Mouse (Mus musculus) cerebellum, adult (tissue): Measurements from ENCODE around the gene 6820408C15Rik.
A peak's percentile ranks its signal among the peaks of the same experiment; 100 is the strongest.

ENCODE experiments used
- ATAC-seq: cut with Nextera tagmentation; 2 replicates; pipeline ENCODE4 v1.9.2; 2017; ENCODE audit warnings: mild to moderate bottlenecking, moderate library complexity, mixed read lengths; ENCODE audit not compliant: insufficient number of reproducible peaks, low FRiP score, low TSS enrichment

Gene 6820408C15Rik

GRCm38 (mm10) chr2:152415287-152415686, at the start of gene 6820408C15Rik:
Gene 6820408C15Rik (plus strand): TSS chr2:152415587.
- no peak for ATAC-seq

GRCm38 (mm10) chr2:152367917-152368316, 47.5 kb upstream of the 6820408C15Rik start:
- ATAC-seq: no peak

DNA sequence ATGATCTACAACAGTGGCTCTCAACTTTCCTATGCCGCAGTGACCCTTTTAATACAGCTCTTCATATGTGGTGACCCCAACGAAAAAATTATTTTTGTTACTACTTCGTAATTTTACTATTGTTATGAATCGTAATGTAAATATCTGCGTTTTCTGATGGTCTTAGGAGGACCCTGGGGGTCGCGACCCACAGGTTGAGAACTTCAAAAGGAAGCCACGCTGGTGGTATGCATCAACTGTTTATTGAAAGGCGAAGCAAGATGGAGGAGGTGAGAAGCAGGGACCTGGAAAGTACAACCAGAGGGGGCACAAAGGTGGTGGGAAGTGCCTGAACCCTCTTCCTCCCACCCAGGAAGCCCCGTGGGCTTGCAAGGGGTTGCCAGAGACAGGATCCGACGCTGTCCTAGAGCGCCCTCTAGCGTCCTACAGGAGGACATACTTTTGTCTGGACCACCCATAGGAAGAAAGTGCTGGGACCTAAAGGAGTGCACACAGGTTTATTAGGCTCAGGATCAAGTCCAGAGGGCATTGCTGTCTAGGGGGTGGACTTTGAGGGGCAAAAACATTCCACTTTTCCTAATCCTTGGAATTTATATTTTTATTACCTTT, 46.8 kb upstream of the 6820408C15Rik start:
- 0 out of 2 replicates have a peak, but pooled peaks have one; percentile 45 for ATAC-seq

GRCm38 (mm10) chr2:152372104-152372503, 43.3 kb upstream of the 6820408C15Rik start:
- no peak for ATAC-seq

DNA sequence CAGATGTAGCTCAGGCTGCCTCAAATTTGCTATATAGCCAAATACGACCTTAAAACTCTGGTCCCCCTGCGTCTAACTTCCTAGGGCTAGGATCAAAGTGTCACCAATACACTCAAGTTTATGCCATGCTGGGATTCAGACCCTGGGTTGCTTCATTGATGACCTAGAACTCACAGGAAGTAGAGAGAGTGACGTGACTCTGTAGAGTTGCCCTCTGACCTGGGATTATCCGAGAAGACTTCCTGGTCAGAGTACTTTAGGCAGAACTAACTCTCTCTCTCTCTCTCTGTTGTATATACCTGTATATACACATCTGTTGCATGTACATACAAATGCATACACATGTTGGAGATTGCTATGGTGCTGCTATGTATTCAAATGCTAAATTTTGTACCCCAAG, 42.7 kb upstream of the 6820408C15Rik start:
- no peak for ATAC-seq

DNA sequence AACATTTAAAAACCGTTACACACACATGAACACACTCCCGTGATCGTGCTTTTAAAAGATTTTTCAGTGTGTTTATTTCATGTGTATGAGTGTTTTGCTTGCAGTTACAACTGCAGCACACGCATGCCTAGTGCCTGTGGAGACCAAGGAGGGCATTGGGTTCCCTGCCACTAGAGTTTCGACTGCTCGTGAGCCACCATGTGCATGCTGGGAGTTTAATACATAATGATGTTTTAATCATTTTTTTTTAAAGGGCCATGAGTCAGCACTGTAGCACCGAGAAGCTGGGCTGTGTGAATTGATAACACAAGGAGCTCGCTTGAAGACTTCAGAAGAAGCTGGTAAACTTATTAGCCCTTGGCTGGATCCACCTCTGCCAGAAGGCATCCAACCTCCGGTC, 41.8 kb upstream of the 6820408C15Rik start:
- no peak for ATAC-seq

- 0 out of 2 replicates have a peak, but pooled peaks have one; percentile 45 for ATAC-seq
Observed at GRCm38 (mm10) chr2:152375652-152376344, 39.6 kb upstream of the 6820408C15Rik start.

DNA sequence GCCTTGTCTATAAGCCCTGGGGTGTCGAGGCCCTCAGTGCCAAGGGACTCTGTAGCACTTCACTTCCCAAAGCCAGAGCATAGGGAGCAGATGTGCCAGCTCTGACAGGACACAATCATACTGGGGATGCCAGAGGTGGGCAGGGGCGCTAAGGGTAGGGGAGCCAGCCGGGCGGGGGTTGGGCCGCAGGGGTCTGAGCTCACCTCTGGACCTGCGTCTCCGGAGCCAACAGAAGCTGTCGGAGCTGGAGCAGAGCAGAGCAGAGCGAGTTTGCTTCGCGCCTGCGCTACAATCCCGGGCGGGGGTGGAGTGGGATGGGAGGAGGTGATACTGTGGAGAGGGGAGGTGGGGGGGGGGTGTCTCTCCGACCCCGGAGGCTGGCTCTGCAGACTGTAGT, 39.0 kb upstream of the 6820408C15Rik start, which contains the start of gene Nrsn2:
TSS of gene Nrsn2 (minus strand) at position 294 of the 397 bp plus-strand sequence.
- ATAC-seq: no peak

DNA sequence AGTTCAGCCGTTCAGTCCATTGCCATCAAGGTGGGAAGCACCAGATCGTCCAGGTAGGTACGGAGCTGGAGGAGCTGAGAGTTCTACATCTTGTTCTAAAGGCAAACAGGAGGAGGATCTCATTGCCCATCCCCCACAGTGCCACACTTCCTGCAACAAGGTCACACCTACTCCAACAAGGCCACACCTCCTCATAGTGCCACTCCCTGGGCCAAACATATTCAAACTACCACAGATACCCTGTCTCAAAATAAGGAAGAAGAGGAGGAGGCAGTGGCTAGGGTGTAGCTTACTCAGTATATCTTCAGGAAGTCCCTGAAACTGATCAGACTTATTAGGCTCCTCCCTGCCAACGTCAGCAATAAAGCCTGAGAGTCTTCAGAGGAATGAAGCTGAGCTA, 31.2 kb upstream of the 6820408C15Rik start:
- ATAC-seq: no peak

GRCm38 (mm10) chr2:152392786-152393185, 22.6 kb upstream of the 6820408C15Rik start:
- peak; percentile 51 for ATAC-seq

DNA sequence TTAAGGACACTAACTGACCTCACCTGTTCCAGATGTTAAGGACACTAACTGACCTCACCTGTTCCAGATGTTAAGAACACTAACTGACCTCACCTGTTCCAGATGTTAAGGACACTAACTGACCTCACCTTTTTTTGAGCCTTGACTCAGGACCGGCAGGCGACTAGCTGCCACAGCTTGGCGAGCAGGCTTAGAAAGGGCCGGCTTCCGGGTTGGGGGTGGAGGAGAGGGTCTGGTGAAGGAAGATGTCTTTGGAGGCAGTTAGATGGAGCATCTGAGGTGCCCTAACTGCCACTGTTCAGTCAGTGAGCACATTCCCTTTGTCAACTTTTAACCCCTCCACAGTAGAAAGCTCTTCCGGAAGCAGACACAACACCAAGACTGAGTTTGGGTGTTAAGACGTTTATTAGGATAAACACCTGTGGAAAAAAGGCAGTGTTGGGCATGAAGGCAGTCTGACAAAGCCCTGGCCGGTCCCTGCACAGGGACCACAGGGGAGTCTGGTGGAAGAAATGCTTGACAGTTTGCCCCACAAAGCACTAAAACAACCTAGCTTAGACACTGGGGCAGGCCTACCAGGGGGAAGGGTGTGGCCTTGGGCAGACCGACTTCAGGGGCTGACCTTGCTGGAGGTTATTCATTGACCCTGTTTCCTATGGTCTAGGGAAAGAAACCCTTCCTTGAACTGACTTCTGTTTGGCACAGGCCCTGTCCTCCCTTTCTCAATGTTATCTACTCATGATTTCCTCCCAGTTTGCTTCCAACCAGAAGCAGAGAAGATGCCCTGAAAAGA, 22.0 kb upstream of the 6820408C15Rik start:
- ATAC-seq: no peak

DNA sequence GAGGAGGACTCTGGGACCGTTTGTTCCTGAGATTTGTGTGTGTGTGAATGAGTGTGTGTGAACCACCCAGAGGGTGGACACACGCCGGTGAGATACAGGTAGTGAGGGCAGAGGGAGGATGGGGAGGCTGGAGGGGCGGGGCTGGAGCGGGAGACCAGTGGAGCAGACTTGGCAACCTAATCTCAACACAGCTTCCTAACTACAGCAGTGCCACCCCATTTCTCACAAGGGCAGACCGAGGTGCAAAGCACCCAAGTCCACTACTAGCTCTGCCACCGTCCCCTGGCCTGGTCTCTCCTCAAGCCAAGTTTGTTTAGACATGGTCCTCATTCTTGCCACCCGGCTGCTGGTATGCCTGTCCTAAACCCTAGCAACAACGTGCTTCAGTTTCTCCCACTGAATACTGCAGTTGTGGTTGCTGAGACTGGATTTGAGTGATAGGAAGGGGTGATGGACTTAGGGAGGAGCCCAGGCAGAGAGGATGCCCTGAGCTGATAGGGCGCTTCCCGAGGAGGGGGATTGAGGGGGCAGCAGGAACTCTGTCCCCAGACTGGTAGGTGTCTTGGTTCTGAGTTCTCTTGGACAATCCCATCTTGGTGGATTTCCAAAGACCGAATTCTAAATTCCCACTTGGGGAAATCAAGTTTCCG, 20.0 kb upstream of the 6820408C15Rik start:
- ATAC-seq: no peak

GRCm38 (mm10) chr2:152396110-152397003, 19.0 kb upstream of the 6820408C15Rik start:
- no peak for ATAC-seq

GRCm38 (mm10) chr2:152397004-152397589, 18.3 kb upstream of the 6820408C15Rik start:
- no peak for ATAC-seq

DNA sequence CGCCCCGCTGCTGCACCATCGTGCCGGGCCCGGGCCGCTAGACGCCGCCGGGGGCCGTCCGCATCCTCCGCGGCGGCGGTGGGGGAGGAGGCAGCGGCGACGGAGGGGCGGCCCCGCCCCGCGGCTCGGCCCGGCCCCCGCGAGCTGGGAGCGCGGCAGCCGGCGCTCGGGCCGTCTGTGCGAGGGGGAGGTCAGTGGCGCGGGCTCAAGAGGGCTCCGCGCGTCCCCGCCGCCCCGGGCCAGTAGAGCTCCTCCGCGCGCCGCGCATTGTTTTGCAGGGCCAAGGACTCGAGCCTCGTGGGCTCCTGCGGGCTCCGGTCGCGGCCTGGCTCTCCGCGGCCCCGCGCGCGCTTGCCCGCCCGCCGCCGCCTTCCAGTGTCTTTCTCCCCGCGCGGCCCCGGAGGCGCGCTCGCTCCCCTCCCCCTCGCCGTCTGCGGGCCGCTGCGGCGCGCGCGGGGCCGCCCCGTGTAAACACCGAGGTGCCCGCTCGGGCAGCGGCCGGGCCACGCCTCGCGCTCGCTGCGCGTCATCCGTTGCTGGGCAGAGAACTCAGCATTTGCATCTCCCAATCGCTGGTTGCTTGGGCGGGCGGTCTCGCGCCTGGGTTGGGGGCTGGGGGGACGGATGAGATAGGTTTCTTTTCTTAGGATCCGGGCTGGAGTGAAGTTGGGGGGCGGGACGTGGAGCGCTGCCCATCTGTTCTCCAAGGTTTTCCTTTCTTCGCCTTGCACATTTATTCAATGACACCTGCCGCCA, 17.5 kb upstream of the 6820408C15Rik start, which contains the start of gene Sox12:
TSS of gene Sox12 (minus strand) at position 384 of the 756 bp plus-strand sequence.
- ATAC-seq: peak; percentile 78

GRCm38 (mm10) chr2:152398691-152399090, 16.7 kb upstream of the 6820408C15Rik start:
- peak; percentile 60 for ATAC-seq

DNA sequence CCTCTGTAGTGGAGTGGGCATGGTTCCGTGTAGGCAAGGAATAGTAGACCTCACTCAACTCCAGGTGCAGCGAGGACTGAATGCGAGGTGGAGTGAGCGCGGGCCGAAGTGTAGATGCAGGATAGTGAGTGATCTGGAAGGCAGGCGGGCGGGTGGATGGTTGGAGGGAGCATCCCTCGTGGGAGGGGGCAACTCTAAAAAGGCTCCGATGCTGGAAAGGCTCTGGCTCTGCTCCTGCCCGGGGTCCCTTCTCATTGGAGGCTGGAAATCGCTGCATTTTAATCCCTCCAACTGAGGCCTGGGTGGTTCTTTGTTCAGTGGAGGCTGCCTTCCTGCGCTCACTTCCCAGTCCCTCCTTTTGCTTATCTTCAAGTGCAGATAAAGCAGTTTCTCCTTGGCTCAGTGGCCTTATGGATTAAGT, 16.3 kb upstream of the 6820408C15Rik start:
- peak; percentile 24; the same call in 1 of the 2 replicates for ATAC-seq

DNA sequence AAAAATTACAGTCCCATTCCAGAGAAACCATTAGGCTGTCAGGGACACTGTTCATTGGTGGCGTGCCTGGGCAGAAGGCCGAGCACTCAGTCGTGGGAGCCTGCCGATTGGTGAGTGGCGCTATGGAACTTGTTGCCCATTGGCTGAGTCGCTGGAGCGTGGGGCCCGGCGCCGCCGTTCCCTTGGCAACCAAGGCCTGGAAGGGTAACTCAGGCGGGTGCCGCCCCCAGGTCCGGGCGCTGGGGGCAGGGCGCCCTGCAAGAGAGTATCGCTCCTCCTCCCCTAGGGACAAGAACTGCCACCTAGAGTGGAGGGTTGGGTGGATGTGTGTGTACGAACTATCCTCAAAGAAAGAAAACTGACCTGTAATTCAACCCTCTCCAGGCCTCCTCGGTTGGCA, 9.3 kb upstream of the 6820408C15Rik start:
- peak; percentile 100 for ATAC-seq
